Mouse (Mus musculus): Measurements from ENCODE around the gene Tgif2. TPM values are rescaled to one million over a fixed set of nuclear protein-coding genes. Genes with fewer than 3 reads are reported as not detected.
"Not testable (repeated sequence)": the region's sequence is repeated elsewhere in the genome, so short reads cannot be mapped to it uniquely, and the experiment has no call there.

Gene Tgif2
- polyA plus RNA-seq, 1 experiment from 2014 or later, result 100.0 TPM

DNA sequence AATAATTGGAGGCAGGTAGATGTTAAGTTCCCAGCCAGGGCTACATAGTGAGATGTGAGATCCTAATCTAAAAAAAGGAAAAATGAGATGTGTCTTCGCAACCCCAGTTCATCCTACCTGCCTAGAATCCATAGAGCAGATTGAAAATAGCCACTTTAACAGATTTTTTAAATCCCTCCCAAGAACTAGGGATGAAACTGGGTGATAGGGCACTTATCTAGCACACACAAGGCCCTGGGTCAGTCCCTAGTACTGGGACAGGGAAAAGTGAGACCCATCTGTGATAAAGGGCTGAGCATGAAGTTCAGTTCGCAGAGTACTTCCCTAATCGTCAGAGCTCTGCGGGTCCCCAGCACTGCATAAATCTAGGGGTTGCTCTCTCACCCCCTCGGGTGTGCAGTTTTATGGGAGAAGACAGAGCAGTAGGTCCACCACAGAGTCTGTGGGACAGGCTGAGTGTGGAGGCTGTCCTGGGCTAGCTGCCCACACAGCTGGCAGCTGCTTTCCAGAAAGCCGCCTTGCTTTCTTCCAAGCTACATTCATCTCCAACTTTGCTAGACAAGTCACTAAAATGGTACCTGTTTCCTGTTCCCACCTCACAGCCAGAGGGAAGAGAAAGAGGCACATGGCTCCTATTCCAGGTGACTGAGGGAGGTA lies 8.8 kb downstream of the Tgif2 start:
- H3K4me1 ChIP-seq (ENCODE audit: control insufficient read depth, insufficient read depth, low read length), result 0 out of 2 replicates have a peak, but pooled peaks cover 4% of the 10 kb centered on the region
- H3K36me3 ChIP-seq (ENCODE audit: control insufficient read depth, insufficient read depth, low read length), result peaks cover 18% of the 10 kb centered on the region
- H3K27me3 ChIP-seq (ENCODE audit: control insufficient read depth, insufficient read depth, low read length), result no peaks in the 10 kb centered on the region
- WGBS, result 86% methylated on average over 6 of the region's 6 CpGs
- H3K4me3 ChIP-seq (ENCODE audit: low read depth, low read length), result no peak overlapping the region
- no peak overlapping the region for H3K9ac ChIP-seq (ENCODE audit: low read length)
- H3K27ac ChIP-seq (replicated peaks; ENCODE audit: low read depth, low read length), result no peak overlapping the region
- H3K4me2 ChIP-seq (ENCODE audit: low read depth, severe bottlenecking), result no peak overlapping the region
- H3K9me3 ChIP-seq (ENCODE audit: control insufficient read depth, low read length), result no peaks in the 10 kb centered on the region
- ATAC-seq (ENCODE audit: insufficient number of reproducible peaks, low FRiP score, low TSS enrichment, low read depth) (no peak), DNase-seq (ENCODE audit: low spot score) (no peak)

DNA sequence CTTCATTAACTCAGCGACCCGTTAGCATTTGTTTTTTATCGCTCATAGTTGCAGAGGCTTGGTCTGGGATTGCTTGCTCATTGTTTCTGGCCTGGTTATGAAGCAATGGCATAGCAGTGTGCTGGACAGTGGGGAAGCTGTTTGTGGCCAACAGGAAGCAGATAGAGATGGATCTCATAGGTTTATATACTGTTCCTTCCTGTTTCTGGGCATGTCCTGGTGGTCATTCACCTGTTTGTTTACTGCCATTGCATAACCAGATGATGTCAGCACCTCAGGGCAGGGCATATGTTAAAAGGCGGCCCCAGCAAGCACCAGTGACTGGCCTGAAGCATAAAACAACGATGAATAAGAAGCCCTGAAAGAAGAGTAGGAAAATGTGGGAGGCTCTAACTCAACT lies 10.7 kb downstream of the Tgif2 start:
- ATAC-seq (ENCODE audit: insufficient number of reproducible peaks, low FRiP score, low TSS enrichment, low read depth), result no peak
- H3K4me3 ChIP-seq (ENCODE audit: low read depth, low read length), result no peak overlapping the region
- no peaks in the 10 kb centered on the region for H3K27me3 ChIP-seq (ENCODE audit: control insufficient read depth, insufficient read depth, low read length)
- no peaks in the 10 kb centered on the region for H3K9me3 ChIP-seq (ENCODE audit: control insufficient read depth, low read length)
- no peak overlapping the region for H3K4me2 ChIP-seq (ENCODE audit: low read depth, severe bottlenecking)
- H3K36me3 ChIP-seq (ENCODE audit: control insufficient read depth, insufficient read depth, low read length), result peaks cover 14% of the 10 kb centered on the region
- no peak for DNase-seq (ENCODE audit: low spot score)
- WGBS, result 92% methylated on average over 5 of the region's 5 CpGs
- H3K9ac ChIP-seq (ENCODE audit: low read length), result no peak overlapping the region
- no peak overlapping the region for H3K27ac ChIP-seq (replicated peaks; ENCODE audit: low read depth, low read length)
- H3K4me1 ChIP-seq (ENCODE audit: control insufficient read depth, insufficient read depth, low read length), result no peaks in the 10 kb centered on the region

DNA sequence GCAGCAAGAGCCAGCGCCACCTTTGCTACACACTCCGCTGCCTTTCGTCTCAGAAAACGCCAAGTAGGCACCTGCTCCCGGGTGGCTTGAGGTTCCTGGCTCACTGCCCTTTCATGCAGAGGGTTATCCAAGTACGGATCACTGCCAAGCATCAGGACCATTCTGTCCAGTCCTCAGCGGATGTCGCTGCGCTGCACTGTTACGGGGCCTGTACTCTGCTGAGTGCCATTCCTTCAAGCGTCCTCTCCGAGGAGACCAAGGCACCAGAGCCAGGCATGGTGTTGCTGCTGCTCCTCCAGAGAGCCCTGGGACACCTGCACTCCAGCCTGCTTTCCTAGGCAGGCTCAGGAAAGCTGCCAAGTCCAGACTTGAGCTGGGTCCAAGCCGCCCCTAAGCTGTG lies 13.8 kb downstream of the Tgif2 start:
- H3K27me3 ChIP-seq (ENCODE audit: control insufficient read depth, insufficient read depth, low read length); H3K4me2 ChIP-seq (ENCODE audit: low read depth, severe bottlenecking); ATAC-seq (ENCODE audit: insufficient number of reproducible peaks, low FRiP score, low TSS enrichment, low read depth); H3K4me1 ChIP-seq (ENCODE audit: control insufficient read depth, insufficient read depth, low read length); H3K9me3 ChIP-seq (ENCODE audit: control insufficient read depth, low read length); H3K27ac ChIP-seq (replicated peaks; ENCODE audit: low read depth, low read length); H3K9ac ChIP-seq (ENCODE audit: low read length); DNase-seq (ENCODE audit: low spot score); H3K4me3 ChIP-seq (ENCODE audit: low read depth, low read length): not testable (repeated sequence)
- H3K36me3 ChIP-seq (ENCODE audit: control insufficient read depth, insufficient read depth, low read length), result peaks cover 11% of the 10 kb centered on the region
- WGBS, result 92% methylated on average over 8 of the region's 13 CpGs

DNA sequence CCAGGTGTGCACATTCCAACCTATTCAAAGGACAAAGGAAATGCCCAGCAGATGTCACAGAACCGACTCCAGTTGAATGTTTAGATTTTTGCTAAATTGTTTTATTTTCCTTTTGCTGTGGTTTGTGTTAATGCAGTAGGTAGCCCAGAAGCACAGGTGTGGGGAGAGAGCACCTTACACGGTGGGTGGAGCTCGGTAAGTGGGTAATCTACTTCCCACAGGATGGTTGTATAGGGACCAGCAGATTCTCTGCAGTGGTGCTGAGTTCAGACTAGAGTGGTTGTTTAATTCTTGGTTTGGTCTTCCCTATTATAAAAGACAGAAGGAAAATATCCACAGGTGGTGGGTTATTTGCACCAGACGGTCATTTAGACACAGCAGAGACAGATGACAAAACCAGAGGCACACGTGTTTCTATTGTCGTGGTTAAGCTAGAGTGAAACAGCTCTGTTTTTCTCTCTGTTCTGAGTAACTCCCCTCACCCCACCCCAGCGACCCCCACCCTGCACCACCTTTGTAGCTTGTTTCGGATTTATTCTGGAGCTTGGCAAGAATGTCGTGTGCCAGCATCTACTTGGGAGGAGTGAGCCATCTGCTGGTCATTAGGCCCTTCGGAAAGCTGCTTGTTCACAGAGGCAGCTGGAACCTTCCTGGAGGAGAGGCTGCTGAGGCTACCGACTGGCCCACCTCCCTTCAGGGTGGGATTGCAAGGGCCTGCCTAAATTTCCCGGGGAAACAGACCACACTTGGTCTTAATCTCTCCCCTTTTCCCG lies 14.4 kb downstream of the Tgif2 start:
- H3K27ac ChIP-seq (replicated peaks; ENCODE audit: low read depth, low read length); H3K4me2 ChIP-seq (ENCODE audit: low read depth, severe bottlenecking); H3K36me3 ChIP-seq (ENCODE audit: control insufficient read depth, insufficient read depth, low read length); H3K27me3 ChIP-seq (ENCODE audit: control insufficient read depth, insufficient read depth, low read length); ATAC-seq (ENCODE audit: insufficient number of reproducible peaks, low FRiP score, low TSS enrichment, low read depth); H3K4me1 ChIP-seq (ENCODE audit: control insufficient read depth, insufficient read depth, low read length); H3K4me3 ChIP-seq (ENCODE audit: low read depth, low read length); H3K9ac ChIP-seq (ENCODE audit: low read length); H3K9me3 ChIP-seq (ENCODE audit: control insufficient read depth, low read length): not testable (repeated sequence)
- WGBS, result 51% methylated on average over 13 of the region's 13 CpGs
- DNase-seq (ENCODE audit: low spot score), result peak; percentile 56

DNA sequence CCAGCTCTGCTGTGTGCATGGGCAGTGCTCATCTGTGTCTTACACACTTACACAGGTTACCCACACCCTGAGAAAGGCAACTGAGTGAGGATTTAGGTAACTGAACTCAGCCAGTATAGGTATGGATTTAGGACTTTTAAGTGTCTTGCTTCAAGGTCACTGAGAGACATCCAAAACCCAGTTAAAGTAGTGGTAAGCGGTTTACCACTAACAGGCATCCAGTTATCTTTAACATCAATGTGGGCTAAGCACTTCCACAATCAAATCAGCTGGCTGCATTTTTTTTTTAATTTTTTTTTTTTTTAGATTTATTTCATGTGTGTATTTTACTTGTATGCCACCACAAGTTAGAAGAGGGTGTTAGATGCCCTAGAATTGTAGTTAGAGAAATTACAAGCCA lies 16.5 kb downstream of the Tgif2 start:
- 94% methylated on average over 1 of the region's 1 CpGs for WGBS
- H3K9me3 ChIP-seq (ENCODE audit: control insufficient read depth, low read length), result no peaks in the 10 kb centered on the region
- ATAC-seq (ENCODE audit: insufficient number of reproducible peaks, low FRiP score, low TSS enrichment, low read depth) (no peak), DNase-seq (ENCODE audit: low spot score) (no peak)
- no peaks in the 10 kb centered on the region for H3K4me1 ChIP-seq (ENCODE audit: control insufficient read depth, insufficient read depth, low read length)
- peaks cover 9% of the 10 kb centered on the region for H3K36me3 ChIP-seq (ENCODE audit: control insufficient read depth, insufficient read depth, low read length)
- no peak overlapping the region for H3K4me3 ChIP-seq (ENCODE audit: low read depth, low read length)
- H3K9ac ChIP-seq (ENCODE audit: low read length), result no peak overlapping the region
- no peaks in the 10 kb centered on the region for H3K27me3 ChIP-seq (ENCODE audit: control insufficient read depth, insufficient read depth, low read length)
- H3K4me2 ChIP-seq (ENCODE audit: low read depth, severe bottlenecking), result no peak overlapping the region
- H3K27ac ChIP-seq (replicated peaks; ENCODE audit: low read depth, low read length), result no peak overlapping the region

DNA sequence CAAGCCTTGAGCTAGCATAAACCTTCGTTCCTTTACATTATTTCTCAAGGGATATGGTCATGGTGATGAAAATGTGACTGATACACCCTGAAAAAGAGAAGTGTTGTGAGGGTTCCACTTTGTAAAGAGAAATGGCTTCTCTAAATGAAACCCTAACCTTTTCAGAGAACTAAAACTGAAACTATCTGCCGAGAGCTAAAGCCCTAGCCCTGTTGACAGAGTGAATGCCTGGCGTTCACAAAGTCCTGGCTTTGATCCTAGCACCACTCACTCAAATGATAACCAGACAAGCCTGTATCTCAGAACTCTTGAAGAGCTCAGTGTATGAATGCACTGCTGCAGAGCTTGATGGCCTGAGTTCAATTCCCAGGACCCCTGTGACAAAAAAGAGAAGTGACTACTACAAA lies 17.6 kb downstream of the Tgif2 start:
- Histone ChIP-seq H3K36me3 (ENCODE audit: control insufficient read depth, insufficient read depth, low read length) (peaks cover 7% of the 10 kb centered on the region), H3K4me2 (ENCODE audit: low read depth, severe bottlenecking) (no peak overlapping the region), H3K4me1 (ENCODE audit: control insufficient read depth, insufficient read depth, low read length) (0 out of 2 replicates have a peak, but pooled peaks cover 4% of the 10 kb centered on the region), H3K27ac (replicated peaks; ENCODE audit: low read depth, low read length) (no peak overlapping the region), H3K9ac (ENCODE audit: low read length) (no peak overlapping the region), H3K4me3 (ENCODE audit: low read depth, low read length) (no peak overlapping the region), H3K27me3 (ENCODE audit: control insufficient read depth, insufficient read depth, low read length) (no peaks in the 10 kb centered on the region), H3K9me3 (ENCODE audit: control insufficient read depth, low read length) (no peaks in the 10 kb centered on the region)
- 85% methylated on average over 3 of the region's 3 CpGs for WGBS
- DNase-seq (ENCODE audit: low spot score) (no peak), ATAC-seq (ENCODE audit: insufficient number of reproducible peaks, low FRiP score, low TSS enrichment, low read depth) (no peak)

DNA sequence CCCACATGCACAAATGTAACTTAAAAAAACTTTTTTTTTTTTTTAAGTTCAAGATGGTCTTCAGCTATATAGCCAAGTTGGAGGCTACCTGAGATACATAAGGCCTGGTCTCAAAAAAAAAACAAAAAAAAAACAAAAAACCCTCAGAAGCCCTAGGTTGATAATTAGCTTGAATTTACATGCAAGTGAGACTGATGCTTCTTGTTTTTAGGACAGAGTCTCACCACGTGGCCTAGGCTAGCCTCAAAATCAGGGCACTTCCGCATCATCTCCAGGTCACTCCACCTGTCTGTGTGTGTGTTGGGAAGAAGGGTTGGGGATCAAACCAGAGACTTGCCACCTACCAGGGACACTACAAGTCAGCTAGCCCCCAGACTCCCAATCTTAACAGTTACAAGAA lies 18.0 kb downstream of the Tgif2 start, which contains the start of gene 4930518I15Rik:
TSS of gene 4930518I15Rik (minus strand) at position 112 of the 400 bp plus-strand sequence.
- H3K27me3 ChIP-seq (ENCODE audit: control insufficient read depth, insufficient read depth, low read length), result no peaks in the 10 kb centered on the region
- H3K27ac ChIP-seq (replicated peaks; ENCODE audit: low read depth, low read length), result no peak within 1 kb of the TSS
- no peaks in the 10 kb centered on the region for H3K9me3 ChIP-seq (ENCODE audit: control insufficient read depth, low read length)
- H3K4me1 ChIP-seq (ENCODE audit: control insufficient read depth, insufficient read depth, low read length), result 0 out of 2 replicates have a peak, but pooled peaks cover 4% of the 10 kb centered on the region
- H3K36me3 ChIP-seq (ENCODE audit: control insufficient read depth, insufficient read depth, low read length), result peaks cover 7% of the 10 kb centered on the region
- DNase-seq (ENCODE audit: low spot score), result no peak
- no peak for ATAC-seq (ENCODE audit: insufficient number of reproducible peaks, low FRiP score, low TSS enrichment, low read depth)
- 93% methylated on average over 2 of the region's 2 CpGs for WGBS
- no peak within 1 kb of the TSS for H3K9ac ChIP-seq (ENCODE audit: low read length)
- no peak within 1 kb of the TSS for H3K4me3 ChIP-seq (ENCODE audit: low read depth, low read length)
- H3K4me2 ChIP-seq (ENCODE audit: low read depth, severe bottlenecking), result no peak within 1 kb of the TSS

DNA sequence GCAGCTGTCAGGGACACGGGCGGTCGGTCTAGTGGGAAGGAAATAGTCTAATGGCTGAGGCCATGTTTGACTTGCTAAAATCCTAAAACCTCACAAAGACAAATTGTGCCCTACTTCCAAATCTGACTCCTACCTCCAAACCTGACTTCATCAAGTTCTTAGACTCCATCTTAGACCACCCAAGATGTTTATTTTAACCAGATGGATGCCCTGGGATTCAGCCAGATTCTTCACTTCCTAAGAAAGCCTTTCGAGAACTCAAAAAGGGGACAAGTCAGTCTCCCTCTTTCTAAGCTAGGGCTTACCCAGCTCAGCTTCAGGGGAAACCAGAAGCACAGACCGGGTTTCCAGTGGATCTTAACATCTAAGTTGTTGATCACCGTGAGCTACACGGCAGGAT lies 18.9 kb downstream of the Tgif2 start:
- no peak overlapping the region for H3K9ac ChIP-seq (ENCODE audit: low read length)
- no peak overlapping the region for H3K27ac ChIP-seq (replicated peaks; ENCODE audit: low read depth, low read length)
- no peak for DNase-seq (ENCODE audit: low spot score)
- 93% methylated on average over 7 of the region's 7 CpGs for WGBS
- ATAC-seq (ENCODE audit: insufficient number of reproducible peaks, low FRiP score, low TSS enrichment, low read depth), result no peak
- no peaks in the 10 kb centered on the region for H3K9me3 ChIP-seq (ENCODE audit: control insufficient read depth, low read length)
- H3K36me3 ChIP-seq (ENCODE audit: control insufficient read depth, insufficient read depth, low read length), result peaks cover 7% of the 10 kb centered on the region
- no peaks in the 10 kb centered on the region for H3K27me3 ChIP-seq (ENCODE audit: control insufficient read depth, insufficient read depth, low read length)
- no peak overlapping the region for H3K4me2 ChIP-seq (ENCODE audit: low read depth, severe bottlenecking)
- 0 out of 2 replicates have a peak, but pooled peaks cover 4% of the 10 kb centered on the region for H3K4me1 ChIP-seq (ENCODE audit: control insufficient read depth, insufficient read depth, low read length)
- no peak overlapping the region for H3K4me3 ChIP-seq (ENCODE audit: low read depth, low read length)

Data from limb, embryonic 11.5 days (tissue).